Mouse (Mus musculus) bone marrow macrophage, adult 2 months (primary cell): ENCODE data around the gene Pidd1. TPM values are rescaled to one million over a fixed set of nuclear protein-coding genes. Genes with fewer than 3 reads are reported as not detected.

ENCODE experiments used
- H3K27ac ChIP-seq: 2 replicates; pipeline ENCODE4 v1.5.1; 2012; ENCODE audit warnings: low read depth, low read length; ENCODE audit not compliant: insufficient read depth
- H3K4me1 ChIP-seq: 2 replicates; pipeline ENCODE4 v1.6.1; 2012; ENCODE audit warnings: low read length; ENCODE audit not compliant: control insufficient read depth, insufficient read depth
- H3K4me3 ChIP-seq: 2 replicates; pipeline ENCODE4 v1.5.1; 2012; ENCODE audit warnings: mild to moderate bottlenecking, low read length, moderate library complexity; ENCODE audit not compliant: insufficient read depth
- CTCF ChIP-seq: IDR thresholded peaks from 2 replicates; pipeline ENCODE4 v1.5.1; 2012; ENCODE audit warnings: low read depth, mild to moderate bottlenecking, low read length, moderate library complexity
- POLR2A ChIP-seq: IDR thresholded peaks from 2 replicates; pipeline ENCODE4 v1.6.1; 2012; ENCODE audit warnings: mild to moderate bottlenecking, low read depth, low read length, borderline replicate concordance
- polyA plus RNA-seq: library from polyadenylated mRNA; stranded (reverse); fragments of >200 nt; gene quantifications from 2 replicates; pipeline ENCODE4 v1.2.4, GENCODE M21; 2012; ENCODE audit not compliant: missing spikeins, insufficient read depth, insufficient read length

The Pidd1 gene
- 4.0 and 5.6 TPM in 2 replicates for polyA plus RNA-seq

DNA sequence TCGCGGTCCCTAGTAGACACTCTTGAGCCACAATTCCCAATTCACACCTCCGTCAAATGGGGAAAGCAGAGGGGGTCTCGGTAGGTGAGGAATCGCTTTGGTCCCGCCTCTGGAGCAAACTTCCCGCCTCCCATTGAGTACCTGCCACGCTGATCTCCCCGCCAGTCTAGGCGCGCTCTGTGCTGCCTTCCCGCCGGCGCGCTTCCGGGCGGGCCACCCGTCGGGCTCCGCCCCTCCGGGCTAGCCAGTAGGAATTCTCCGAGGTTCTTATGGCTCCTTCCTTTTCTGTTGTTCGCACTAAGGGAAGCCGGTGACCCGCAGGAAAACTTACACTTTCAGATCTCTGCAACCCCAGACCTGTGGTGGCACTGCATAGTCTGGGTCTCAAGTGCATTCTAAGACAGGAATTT is at the start of gene Pidd1:
Gene Pidd1 (minus strand): TSS at position 198 of the 410 bp plus-strand sequence.
- H3K4me3 ChIP-seq: peak within 1 kb of the TSS; percentile 71
- TF ChIP-seq CTCF (no peak), POLR2A (no peak)
- H3K4me1 ChIP-seq: peaks cover 15% of the 10 kb centered on the region
- peak within 1 kb of the TSS; percentile 60 for H3K27ac ChIP-seq

DNA sequence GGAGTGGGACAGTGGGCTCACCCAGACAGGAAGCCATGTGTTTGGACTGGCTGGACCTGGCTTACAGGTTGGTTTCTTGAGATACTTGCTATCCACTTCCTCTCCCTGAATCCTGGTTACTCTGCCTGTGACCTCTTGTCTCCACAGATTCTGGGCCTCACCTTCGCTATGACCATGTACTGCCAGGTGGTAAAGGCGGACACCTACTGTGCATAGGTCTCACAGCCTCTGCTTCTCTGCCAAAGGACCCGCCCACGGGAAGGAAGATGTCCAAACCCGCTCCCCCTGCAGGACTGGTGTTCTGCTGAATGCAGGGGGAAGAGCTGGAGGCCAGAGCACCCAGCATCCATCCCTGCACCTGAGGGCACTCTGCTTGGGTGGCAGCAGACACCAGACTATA is 48.9 kb upstream of the Pidd1 start:
- TF ChIP-seq POLR2A (no peak), CTCF (no peak)
- H3K27ac ChIP-seq: no peak overlapping the region
- H3K4me1 ChIP-seq: peaks cover 38% of the 10 kb centered on the region
- no peak overlapping the region for H3K4me3 ChIP-seq

DNA sequence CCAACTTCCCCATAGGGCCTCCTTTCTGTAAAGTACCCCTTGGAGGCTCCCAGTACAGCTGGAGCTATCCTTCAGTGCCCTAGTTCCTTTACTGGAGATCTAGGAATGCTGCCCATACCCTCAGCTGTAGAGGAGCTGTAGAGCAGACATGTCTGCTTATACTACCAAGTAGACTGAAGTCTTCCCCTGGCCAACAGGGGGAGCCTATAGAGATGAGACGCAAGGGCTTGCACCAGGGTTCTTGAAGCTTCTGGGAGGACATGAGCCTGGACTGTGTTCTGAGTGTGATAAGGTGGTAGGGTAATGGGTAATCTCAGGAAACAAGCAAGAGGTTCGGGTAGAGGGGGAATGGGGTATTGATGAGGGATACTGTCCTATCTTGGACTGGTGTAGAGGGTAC is 47.3 kb upstream of the Pidd1 start:
- peak overlapping the region; percentile 77 for H3K27ac ChIP-seq
- TF ChIP-seq POLR2A (no peak), CTCF (peak; percentile 42; the same call in 1 of the 2 replicates)
- peaks cover 39% of the 10 kb centered on the region for H3K4me1 ChIP-seq
- no peak overlapping the region for H3K4me3 ChIP-seq

DNA sequence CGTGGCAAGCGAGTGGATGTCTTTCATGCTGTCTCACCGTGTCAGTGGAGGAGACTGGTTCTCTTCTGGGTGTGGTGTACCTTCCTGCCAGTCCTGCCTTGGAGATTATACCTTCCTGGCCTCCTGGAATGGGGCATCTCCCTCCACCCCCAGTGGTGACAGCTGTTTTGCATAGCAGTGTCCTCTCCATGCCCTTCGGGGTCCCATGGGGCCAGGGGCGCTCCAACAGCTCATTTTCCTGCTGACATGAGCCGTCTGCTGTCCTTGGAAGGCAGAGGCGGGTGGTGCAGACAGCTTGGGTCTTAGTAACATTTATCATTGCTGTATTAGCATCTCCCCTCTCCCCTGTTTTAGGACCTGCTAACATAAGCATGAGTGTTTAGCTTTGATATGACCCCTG is 43.3 kb upstream of the Pidd1 start:
- no peak for TF ChIP-seq CTCF
- TF ChIP-seq POLR2A: no peak
- Histone ChIP-seq H3K27ac (no peak overlapping the region), H3K4me1 (peaks cover 39% of the 10 kb centered on the region), H3K4me3 (no peak overlapping the region)

DNA sequence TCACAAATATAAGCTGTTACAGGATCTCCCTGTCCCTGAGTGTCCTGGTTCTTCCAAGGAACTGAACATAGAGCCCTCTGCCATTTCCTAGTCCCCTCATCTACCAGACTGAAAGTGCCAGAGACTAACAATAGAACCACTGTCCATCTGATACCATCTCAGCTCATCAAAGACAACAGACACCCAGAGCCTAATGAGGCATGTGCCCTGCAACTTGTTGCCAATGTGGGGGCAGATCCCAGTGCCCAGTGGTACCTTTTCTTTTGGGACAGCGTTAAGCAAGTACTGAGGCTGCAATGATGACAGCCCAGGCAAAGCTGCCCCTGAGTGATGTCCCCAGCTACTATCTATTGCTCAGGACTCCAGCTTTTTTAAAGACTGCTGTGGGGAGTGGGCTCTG is 42.4 kb upstream of the Pidd1 start:
- peaks cover 36% of the 10 kb centered on the region for H3K4me1 ChIP-seq
- H3K27ac ChIP-seq: no peak overlapping the region
- H3K4me3 ChIP-seq: no peak overlapping the region
- TF ChIP-seq CTCF: no peak
- no peak for TF ChIP-seq POLR2A

DNA sequence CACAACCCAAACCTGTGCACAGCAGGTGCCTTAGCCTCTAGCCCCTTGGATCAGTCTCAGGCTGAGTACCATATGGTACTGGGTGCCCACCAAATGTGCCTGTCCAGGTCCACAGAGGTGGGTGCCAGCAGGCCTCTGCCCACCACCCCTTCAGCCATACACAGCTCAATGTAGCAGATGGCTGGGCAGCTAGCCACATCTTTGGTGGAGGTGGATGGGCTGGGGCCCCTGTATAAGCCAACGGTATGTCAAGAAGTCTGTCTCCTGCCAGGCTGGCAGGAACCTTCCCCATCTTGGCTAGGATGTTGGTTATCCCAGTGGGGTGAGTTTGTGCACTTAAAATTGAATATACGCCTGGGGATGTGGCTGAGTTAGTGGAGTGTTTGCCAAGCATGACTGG is 41.8 kb upstream of the Pidd1 start:
- TF ChIP-seq POLR2A (no peak), CTCF (no peak)
- Histone ChIP-seq H3K4me3 (no peak overlapping the region), H3K4me1 (peaks cover 35% of the 10 kb centered on the region), H3K27ac (no peak overlapping the region)

DNA sequence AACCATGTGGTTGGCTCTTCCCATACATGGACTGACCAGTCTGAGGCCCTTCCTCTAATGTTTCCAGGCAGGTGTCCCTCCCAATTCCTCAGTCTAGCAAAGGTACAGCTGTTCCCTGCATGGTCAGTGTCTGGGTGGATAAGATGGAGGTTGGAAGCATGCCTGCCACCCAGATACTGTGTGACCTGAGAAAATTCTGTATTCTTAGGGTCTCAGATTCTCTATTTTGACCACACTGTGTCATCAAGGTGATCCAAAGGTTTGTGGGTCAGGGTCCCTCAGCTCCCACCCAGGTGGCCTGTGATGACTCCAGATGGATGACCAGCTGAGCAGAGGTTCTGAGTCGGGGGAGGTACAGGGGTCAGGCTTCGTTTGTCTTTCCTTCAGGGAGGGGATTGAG is 41.4 kb upstream of the Pidd1 start:
- Histone ChIP-seq H3K4me1 (peaks cover 35% of the 10 kb centered on the region), H3K4me3 (no peak overlapping the region)
- TF ChIP-seq CTCF (no peak), POLR2A (no peak)

DNA sequence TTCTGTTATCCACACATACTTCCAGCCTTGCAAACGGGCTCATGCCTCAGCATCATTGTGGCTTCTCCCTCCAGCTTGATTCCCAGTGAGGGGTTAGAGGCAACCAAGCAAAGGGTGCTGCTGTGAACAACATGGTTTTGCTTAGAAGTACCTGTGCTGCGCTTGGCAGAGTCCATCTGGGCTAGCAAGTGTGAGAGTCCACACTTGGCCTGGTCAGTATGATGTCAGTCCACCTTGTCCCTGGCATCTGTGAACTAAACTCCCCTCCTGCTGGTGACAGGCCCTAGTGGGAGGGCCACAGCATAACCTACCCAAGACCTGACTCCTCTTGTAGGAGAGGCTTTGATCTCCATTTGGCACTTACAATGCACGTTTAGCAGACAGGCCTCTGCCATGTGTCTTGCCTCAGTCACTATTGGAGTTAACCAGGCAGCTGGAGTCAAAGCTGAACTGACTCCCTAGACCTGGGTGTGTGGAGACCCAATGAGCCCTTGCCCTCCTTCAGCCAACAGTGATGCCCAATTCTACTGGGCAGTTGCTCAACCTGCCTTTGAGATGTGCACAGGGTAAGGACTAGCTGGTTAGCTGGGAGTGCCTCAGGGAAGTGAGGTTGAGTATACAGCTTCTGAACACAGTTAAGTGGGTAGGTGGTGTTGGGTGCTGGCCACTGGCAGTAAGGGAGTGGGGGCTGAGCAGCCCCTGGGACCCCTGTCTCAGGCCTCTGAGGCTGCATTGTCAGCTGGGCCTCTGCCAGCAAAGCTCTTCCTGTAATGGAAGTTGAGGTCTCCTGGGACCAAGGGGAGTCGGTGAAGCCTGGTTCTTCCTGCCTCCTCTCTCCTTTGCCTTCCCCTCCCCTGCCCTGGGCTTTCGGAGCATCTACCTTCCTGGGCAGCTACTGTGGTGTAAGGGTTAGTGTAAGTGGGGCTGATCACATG is 40.6 kb upstream of the Pidd1 start:
- TF ChIP-seq POLR2A: no peak
- TF ChIP-seq CTCF: no peak
- H3K4me1 ChIP-seq: peaks cover 31% of the 10 kb centered on the region
- no peak overlapping the region for H3K27ac ChIP-seq
- no peak overlapping the region for H3K4me3 ChIP-seq

More for the DNA sequence above, 41.4 kb upstream of the Pidd1 start:
- H3K27ac ChIP-seq: no peak overlapping the region

DNA sequence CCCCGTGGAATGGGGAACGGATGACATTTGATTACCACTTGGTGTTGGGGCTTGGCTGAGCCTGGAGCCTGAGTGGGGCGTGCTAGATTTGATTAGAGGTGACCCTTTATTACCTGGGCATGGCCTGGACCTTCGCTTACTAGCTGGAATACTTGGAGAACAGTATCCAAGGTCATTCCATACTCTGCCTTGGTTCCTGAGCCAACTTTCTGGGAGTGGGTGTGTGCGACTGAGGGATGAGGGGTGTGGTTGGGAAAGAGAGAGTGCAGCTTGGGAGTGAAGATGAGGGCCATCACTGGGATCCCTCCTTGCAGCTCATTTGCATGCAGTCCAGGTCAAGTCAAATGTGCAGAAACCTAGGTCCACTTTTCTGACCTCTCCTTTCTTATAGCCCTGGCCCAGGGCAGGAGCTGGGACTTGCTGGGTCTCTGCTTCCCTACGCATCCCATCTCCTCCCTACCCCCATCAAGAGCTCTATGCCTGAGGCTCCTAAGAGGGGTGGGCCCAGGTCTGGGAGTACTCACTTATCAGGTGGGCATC is 39.4 kb upstream of the Pidd1 start:
- H3K4me1 ChIP-seq: peaks cover 29% of the 10 kb centered on the region

DNA sequence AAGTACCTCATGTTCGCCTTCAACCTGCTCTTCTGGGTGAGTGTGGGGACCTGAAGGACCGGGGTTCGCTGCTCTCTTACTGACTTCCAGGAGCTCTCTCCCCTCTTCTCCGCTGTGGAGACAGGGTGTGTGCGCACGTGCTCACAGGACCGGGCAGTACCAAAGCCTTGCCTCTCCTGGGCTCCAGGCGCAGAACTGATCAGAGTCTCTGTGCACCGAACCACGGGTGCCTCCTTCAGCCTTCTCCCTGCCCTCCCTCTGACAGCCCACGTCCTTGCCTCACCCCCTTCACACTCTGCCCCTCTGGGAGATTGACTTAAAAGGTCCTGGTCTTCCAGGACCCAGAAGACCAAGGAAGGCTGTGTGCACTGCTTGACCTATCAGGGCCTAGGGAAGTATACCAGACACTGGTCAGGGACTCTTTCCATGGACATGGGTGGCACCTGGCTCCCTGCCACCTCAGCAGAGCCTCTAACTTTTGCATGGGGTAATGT is 38.8 kb upstream of the Pidd1 start:
- Histone ChIP-seq H3K4me1 (peaks cover 29% of the 10 kb centered on the region), H3K27ac (no peak overlapping the region), H3K4me3 (no peak overlapping the region)
- TF ChIP-seq CTCF (no peak), POLR2A (no peak)

More for the DNA sequence above, 39.4 kb upstream of the Pidd1 start:
- Histone ChIP-seq H3K27ac (no peak overlapping the region), H3K4me3 (no peak overlapping the region)
- TF ChIP-seq CTCF (no peak), POLR2A (no peak)
